Mouse (Mus musculus) ES-Bruce4 (cell line): ENCODE results near the gene Zbp1.

Source experiments
- CTCF ChIP-seq: IDR thresholded peaks from one replicate; pipeline ENCODE4 v1.8.1; 2011; ENCODE audit warnings: low read depth, low read length
- EP300 ChIP-seq: IDR thresholded peaks from 2 replicates; pipeline ENCODE4 v1.6.1; 2011; ENCODE audit warnings: low read depth, low read length; ENCODE audit not compliant: insufficient read depth
- POLR2A ChIP-seq: IDR thresholded peaks from one replicate; pipeline ENCODE4 v1.8.1; 2011; ENCODE audit warnings: low read length; ENCODE audit not compliant: insufficient read depth

DNA sequence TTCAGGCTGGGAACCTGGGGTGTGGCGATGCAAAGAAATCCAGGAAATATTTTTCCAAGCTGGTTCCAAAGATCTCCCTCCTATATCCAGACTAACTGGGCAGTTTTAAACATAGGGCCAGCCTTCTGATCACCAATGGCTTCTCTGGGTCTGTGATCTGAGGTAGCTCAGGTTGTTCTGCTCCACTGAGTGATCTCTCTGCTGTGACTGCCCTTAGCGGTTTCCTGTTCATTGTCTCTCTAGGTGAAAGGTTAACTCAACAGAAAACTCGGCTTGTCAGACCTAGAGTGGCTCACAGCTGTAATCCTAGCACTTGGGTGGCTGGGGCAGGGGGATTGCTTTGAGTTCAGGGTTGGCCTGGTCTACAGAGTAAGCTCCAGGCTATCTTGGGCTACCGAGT, 61.3 kb downstream of the Zbp1 start:
- TF ChIP-seq CTCF (no peak), EP300 (no peak), POLR2A (no peak)
